Mouse (Mus musculus): ENCODE results near the gene Ugt1a10. TPM values are rescaled to one million over a fixed set of nuclear protein-coding genes. Genes with fewer than 3 reads are reported as not detected.
"Not testable (repeated sequence)": the region's sequence is repeated elsewhere in the genome, so short reads cannot be mapped to it uniquely, and the experiment has no call there.

The Ugt1a10 gene
- total RNA-seq, 2 experiments from 2014 or later = not detected

DNA sequence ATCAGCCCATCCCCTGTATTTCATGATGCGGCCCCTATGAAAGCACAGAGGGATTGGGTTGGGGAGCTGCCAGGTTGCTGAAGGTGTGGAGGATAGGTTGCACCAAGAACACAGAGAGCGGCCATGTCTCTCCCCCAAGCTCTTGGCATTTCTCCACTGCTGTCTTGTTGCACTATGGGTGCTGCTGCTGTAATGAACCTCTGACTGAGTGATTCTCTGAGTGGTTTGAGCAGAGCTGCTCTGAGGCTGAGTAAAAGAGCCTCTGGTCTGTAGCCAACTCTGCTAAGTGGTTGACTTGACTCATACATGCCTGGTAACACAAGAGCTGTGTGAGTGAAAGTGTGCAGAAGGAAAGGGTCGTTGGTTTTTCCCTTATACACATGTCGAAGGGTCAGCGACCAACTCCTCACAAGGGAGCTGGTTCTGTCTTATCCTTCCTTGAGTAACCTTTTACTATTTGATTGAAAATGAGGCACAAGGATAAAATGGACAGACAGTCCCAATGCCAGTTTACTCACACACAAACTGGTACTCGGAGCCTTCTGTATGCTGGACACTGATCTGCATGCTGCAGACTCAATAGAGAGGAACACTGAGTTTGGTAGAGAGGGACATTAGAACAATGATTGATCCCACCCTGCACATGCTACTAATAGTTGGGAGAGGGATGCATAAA, 80.2 kb downstream of the Ugt1a10 start:
- ATAC-seq (replicated peaks; ENCODE audit: low FRiP score, poor library complexity, severe bottlenecking) = not testable (repeated sequence)

- no peak for ATAC-seq (replicated peaks; ENCODE audit: low FRiP score, poor library complexity, severe bottlenecking)
Observed at GRCm38 (mm10) chr1:88136646-88137045, 81.5 kb downstream of the Ugt1a10 start.

GRCm38 (mm10) chr1:88137264-88137663, 82.1 kb downstream of the Ugt1a10 start:
- ATAC-seq (replicated peaks; ENCODE audit: low FRiP score, poor library complexity, severe bottlenecking) = no peak

DNA sequence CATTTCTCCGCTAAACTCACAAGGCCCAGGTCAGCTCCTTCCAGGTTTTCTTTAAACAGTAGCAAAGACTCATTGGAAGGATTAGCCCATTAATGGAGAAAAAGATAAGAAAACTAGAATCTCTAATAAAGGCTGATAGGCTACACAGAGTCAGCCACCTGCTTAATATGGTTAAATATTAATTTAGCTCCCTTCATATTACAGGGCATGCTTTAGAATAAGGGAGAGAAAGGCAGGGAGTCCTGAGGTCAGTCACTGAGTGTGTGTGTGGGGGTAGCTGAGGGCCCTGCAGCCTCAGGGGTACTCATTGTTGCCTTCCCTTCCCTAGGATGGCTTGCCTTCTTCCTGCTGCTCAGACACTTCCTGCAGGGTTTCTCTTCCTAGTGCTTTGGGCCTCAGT, 83.0 kb downstream of the Ugt1a10 start:
- ATAC-seq (replicated peaks; ENCODE audit: low FRiP score, poor library complexity, severe bottlenecking) = no peak

GRCm38 (mm10) chr1:88140492-88140891, 85.3 kb downstream of the Ugt1a10 start:
- peak; percentile 71 for ATAC-seq (replicated peaks; ENCODE audit: low FRiP score, poor library complexity, severe bottlenecking)

- peak; percentile 75 for ATAC-seq (replicated peaks; ENCODE audit: low FRiP score, poor library complexity, severe bottlenecking)
Observed at GRCm38 (mm10) chr1:88143966-88144675, 88.9 kb downstream of the Ugt1a10 start.

GRCm38 (mm10) chr1:88145278-88145677, 90.1 kb downstream of the Ugt1a10 start:
- ATAC-seq (replicated peaks; ENCODE audit: low FRiP score, poor library complexity, severe bottlenecking) = not testable (repeated sequence)

DNA sequence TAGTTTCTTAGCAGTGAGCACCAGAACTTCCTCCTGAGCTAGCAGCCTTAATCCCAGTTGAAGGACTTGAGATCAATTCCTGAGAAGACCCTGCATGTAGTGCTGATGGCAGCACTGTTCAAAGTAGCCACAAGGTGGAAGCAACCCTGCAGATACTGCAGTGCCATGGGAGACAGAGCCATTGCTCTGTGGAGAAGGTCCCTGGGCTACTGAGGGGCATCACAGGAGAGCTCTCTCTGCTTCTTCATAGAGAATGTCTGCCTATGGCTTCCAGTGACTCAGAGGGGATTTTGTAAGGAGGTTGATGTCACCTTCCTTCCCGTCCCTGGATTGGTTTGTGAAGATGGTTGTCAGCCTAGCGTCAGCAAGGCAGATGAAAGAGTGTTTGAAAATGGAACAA, 94.9 kb downstream of the Ugt1a10 start:
- ATAC-seq (replicated peaks; ENCODE audit: low FRiP score, poor library complexity, severe bottlenecking) = not testable (repeated sequence)

DNA sequence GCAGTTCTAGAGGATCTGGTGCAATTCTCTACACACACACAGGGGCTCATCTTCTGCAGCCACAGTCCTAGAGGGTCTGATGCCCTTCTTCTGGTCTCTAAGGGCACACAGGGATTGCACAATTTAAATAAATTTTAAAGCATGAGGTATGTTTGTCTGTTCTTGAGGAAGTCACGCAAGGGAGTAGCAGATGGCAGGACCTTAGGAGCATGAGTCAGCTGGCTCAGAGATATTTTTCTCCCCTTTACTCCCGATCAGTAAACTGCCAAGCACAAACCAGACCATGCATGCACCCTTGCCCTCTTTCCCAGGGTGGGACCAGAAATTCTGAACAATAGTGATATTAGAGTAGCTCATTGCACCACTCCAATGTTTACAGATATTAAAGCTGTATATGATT, 103.2 kb downstream of the Ugt1a10 start:
- ATAC-seq (replicated peaks; ENCODE audit: low FRiP score, poor library complexity, severe bottlenecking) = no peak

GRCm38 (mm10) chr1:88165711-88166110, 110.5 kb downstream of the Ugt1a10 start, which contains the start of gene Ugt1a5:
Ugt1a5 (plus strand) TSS chr1:88166012.
- no peak for ATAC-seq (replicated peaks; ENCODE audit: low FRiP score, poor library complexity, severe bottlenecking)

DNA sequence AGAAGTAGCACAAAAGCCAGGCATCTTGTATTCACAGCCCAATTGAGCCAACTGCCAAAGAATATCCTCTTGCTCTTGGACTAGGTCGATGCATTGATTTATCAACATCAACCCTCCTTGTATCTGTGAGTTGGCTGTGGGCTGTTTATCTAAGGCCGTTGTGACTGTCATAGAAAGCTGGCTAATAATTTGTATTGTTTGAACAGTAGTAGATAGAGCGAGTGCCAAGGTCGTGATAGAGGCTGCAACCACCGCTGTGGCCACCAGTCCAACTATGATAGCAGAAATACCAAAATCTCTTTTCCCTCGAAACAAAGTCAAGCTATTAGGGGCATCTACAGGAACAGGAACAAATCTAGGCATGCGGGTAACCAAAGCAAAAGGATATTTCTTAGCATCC, 117.0 kb downstream of the Ugt1a10 start:
- not testable (repeated sequence) for ATAC-seq (replicated peaks; ENCODE audit: low FRiP score, poor library complexity, severe bottlenecking)

DNA sequence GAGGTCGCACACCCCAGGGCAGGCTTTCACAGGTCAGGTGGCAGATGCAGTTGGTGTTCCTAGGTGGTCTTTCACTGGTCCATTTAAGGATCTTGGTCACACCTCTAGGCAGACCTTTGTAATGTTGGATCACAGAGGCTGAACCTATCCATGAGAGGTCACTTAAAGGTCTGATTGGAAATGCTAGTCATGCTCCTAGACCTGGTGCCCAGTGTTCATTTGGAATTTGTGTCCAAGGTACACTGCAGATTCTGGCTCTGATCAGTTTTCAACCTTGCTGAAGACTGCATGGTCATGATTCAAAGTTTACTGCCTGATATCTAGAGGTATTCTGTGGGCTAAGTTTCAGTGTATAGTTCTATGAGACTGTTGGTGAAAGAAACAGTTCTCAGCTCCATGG, 124.5 kb downstream of the Ugt1a10 start:
- ATAC-seq (replicated peaks; ENCODE audit: low FRiP score, poor library complexity, severe bottlenecking) = no peak

GRCm38 (mm10) chr1:88186325-88186935, 131.2 kb downstream of the Ugt1a10 start:
- no peak for ATAC-seq (replicated peaks; ENCODE audit: low FRiP score, poor library complexity, severe bottlenecking)

DNA sequence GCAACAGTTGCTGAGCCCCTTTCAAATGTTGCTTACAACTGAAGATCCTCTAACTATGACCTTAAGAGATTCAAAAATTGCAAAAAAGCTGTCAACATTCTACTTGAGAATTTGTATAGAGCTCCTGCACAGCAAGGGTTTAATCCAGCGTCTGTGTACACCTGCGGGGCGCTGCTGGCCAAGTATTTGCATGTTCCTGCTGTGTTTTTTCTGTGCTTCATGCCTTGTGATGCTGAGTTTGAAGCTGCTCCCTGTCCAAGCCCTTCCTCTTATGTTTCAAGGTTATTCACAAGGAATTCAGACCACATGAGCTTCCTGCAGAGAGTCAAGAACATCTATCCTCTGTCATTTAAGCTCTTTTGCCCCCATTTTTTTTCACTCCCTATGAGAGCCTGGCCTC, 136.9 kb downstream of the Ugt1a10 start:
- ATAC-seq (replicated peaks; ENCODE audit: low FRiP score, poor library complexity, severe bottlenecking) = no peak

DNA sequence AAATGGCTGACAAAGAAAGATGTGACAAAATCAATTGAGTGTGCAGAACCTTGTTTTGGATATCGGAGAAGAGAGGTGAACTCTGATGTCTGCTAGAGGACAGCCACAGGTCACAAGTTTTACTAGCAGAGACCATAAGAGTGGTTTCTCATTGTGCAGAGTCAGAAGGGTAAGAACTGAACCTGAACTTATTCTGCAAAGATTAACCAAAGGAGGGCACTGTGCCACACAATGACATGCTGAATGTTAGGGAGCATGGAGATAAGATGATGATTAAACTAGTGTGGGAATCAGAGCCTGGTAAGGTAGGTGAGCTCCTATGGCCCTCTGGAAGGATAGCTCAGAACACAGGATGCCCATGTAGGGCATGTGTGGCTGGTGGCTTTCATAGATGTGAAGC, 140.5 kb downstream of the Ugt1a10 start:
- ATAC-seq (replicated peaks; ENCODE audit: low FRiP score, poor library complexity, severe bottlenecking) = no peak

DNA sequence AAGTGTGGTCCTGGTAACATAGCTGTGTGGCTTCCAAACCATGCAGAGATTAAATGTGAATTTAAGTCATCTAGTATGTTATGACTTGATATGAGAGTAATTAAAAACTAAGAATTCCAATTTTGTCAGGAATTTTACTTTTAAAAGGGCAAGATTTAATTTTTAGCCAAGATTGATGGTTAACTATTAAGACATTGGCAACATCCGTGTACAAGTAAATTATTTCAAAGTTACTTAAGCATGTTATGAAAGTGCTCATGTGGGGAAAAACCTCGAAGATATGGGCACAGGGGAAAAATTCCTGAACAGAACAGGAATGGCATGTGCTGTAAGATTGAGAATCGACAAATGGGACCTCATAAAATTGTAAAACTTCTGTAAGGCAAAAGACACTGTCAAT, 142.3 kb downstream of the Ugt1a10 start:
- ATAC-seq (replicated peaks; ENCODE audit: low FRiP score, poor library complexity, severe bottlenecking) = no peak

DNA sequence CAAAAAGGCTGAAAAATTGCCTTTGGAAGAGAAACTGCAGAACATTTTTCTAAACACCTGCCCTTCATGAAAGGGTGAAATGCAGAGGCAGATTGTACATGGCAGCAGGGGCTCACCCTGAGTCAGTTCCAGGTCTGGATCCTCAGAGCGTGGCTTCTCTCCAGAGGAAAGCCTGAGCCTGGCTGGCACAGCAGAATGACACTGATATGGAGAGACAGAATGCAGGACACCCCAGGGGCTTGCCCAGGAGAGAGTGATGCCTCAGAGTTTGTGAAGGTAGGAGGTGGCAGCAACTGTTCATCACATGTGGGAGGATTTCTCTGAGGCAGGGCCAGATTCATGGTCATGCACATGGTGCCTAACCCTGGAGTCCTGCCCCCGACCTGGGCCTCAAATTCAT, 144.8 kb downstream of the Ugt1a10 start:
- no peak for ATAC-seq (replicated peaks; ENCODE audit: low FRiP score, poor library complexity, severe bottlenecking)

- ATAC-seq (replicated peaks; ENCODE audit: low FRiP score, poor library complexity, severe bottlenecking) = no peak
Observed at GRCm38 (mm10) chr1:88200456-88200855, 145.3 kb downstream of the Ugt1a10 start, which contains the start of gene Ugt1a2. Ugt1a2 (plus strand) TSS chr1:88200601.

DNA sequence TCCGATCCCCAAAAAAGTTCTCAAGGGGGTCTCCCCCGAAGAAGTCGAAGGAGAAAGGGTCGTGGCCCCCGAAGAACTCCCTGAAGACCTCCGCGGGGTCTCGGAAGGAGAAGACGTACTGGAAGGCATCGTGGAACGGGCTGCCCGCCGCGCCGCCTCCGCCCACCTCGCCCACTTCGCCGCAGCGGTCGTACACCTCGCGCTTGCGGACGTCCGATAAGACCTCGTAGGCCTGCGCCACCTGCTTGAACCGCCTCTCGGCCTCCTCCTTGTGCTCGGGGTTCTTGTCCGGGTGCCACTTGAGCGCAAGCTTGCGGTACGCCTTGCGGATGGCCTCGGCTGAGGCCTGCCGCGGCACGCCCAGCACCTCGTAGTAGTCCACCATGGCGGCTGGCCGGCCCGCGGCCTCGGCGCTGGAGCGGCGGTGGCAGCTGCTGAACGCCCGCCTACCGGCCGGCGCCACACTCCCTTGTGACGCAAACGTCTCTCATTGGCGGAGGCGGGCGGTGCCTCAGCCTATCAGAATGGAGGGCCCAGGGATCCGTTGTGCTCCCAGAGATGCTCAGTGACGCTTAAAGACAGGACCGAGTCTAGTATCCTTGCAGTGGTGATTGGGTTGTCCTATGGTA, 150.2 kb downstream of the Ugt1a10 start, which contains the start of gene Dnajb3:
Dnajb3 (minus strand) TSS at position 489 of the 629 bp plus-strand sequence.
- peak; percentile 82 for ATAC-seq (replicated peaks; ENCODE audit: low FRiP score, poor library complexity, severe bottlenecking)

DNA sequence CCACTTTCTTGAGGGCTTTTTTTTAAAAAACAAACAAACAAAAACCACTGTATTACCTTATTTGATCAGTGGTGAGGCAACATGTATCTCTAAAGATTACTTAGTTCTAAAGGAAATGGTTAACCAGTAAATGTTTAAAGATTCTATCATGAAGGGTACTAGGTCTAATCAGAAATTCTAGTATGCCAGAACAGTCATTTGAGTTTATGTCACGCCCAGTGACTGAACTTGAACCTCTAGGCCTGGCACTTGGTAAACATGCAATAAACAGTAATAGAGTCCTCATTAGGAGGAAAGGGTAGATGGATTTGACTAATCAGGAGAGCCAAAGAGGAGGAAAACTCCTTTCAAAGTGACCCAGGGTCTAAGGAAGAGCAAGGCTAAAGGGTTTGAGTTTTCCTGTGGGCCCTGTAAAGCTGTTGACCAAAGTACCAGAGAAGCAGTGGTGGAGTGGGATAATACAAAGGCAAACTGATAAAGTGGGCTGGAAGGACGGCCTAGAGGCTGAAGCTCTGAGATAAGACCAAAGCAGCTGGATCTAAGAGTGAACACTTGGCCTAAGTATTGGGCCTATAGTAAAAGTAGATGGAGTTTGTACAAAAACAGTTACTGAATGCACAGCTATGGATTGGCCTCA, 151.8 kb downstream of the Ugt1a10 start:
- ATAC-seq (replicated peaks; ENCODE audit: low FRiP score, poor library complexity, severe bottlenecking) = peak; percentile 82

Measured in erythroid progenitor cell, adult 5-6 weeks (primary cell).